Mouse (Mus musculus) lung, adult 10 weeks (tissue): ENCODE data around the gene Amigo2. TPM values are rescaled to one million over a fixed set of nuclear protein-coding genes. Genes with fewer than 3 reads are reported as not detected.

Experiments used
- polyA plus RNA-seq: library from polyadenylated mRNA; stranded (reverse); fragments of 350-450 nt; fragmentation: Illumina TruSeq; extraction: RNeasy Lipid Tissue Mini Kit (QIAGEN cat#74804); gene quantifications from one replicate; pipeline ENCODE4 v1.2.3, GENCODE M21; 2014; ENCODE audit warnings: low read depth, low replicate concordance; ENCODE audit not compliant: insufficient read depth

The Amigo2 gene
- polyA plus RNA-seq: 10.8 TPM

DNA sequence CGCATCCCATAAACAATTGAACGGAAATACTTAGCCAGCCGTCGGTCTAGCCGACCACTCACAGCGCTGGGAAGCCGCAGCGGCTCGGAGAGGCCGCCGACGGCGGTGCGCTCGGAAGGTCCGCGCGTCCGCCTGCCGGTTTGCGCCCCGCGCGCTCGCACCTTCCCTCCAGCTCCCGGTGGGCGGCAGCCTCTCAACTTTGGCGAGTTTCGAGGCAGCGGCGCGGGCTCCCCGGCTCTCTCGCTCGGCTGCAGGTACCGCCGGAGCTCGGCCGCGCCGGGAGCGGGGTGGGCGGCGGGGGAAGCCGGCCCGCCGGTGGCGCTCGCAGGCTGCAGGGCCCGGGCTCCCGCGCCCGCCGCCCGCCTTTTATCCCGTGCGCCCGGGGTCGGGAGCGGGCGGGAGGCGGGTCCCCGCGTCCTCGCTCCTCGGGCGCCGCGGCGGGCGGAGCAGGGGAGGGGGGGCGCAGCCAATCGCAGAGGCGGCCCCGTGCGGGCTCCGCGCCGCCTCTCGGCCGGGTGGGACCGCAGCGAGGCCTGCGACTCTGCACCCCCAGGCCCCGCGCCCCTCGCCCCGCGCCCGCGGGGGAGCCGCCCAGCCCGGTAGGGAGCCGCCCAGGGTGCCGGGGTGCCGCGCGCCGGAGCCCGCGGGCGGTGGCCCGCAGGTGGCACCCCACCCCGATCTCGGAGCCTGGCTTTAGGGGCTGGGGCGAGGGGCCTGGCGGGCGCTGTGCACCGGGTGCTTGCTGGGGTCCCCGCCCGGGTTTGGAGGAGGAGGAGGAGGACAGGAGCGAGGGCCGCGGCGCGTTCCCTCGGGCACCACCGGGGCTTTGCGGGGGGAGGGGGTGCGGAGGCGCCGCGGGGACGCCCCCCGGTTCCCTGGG, at the start of gene Amigo2, which contains the start of gene Pced1b:
TSS of gene Amigo2 (minus strand) at position 377 of the 880 bp plus-strand sequence.
TSS of gene Pced1b (plus strand) at position 197 of the 880 bp plus-strand sequence.

Other genes starting within 250 kb of the Amigo2 start
- 4.3 TPM for gene Slc38a4, start 191.3 kb downstream of the Amigo2 start, polyA plus RNA-seq
- 9.6 TPM for gene Pced1b, start 180 bp downstream of the Amigo2 start, polyA plus RNA-seq